Mouse (Mus musculus): ENCODE results near the gene Idi2. TPM values are rescaled to one million over a fixed set of nuclear protein-coding genes. Genes with fewer than 3 reads are reported as not detected.
"Not testable (repeated sequence)": the region's sequence is repeated elsewhere in the genome, so short reads cannot be mapped to it uniquely, and the experiment has no call there.

Idi2 gene
- total and polyA plus RNA-seq, 3 experiments, result 0.07 TPM; not detected in 2

- Histone ChIP-seq H3K27ac (ENCODE audit: control insufficient read depth, low read depth, low read length) (peak within 1 kb of the TSS; percentile 63), H3K36me3 (ENCODE audit: control insufficient read depth in 1 of 2, insufficient read depth in 2 of 2, low read length in 2 of 2) (peaks cover 17 to 35% of the 10 kb centered on the region in 2 experiments; a peak in 3 of 4 replicates), H3K4me3 (ENCODE audit: control insufficient read depth in 1 of 2, insufficient read depth in 1 of 2, low read depth in 2 of 2, low read length in 2 of 2) (peak within 1 kb of the TSS; percentile 73 to 83), H3K9me3 (replicated peaks; ENCODE audit: insufficient read depth, low read length) (no peaks in the 10 kb centered on the region), H3K27me3 (ENCODE audit: control insufficient read depth in 1 of 2, insufficient read depth in 2 of 2, low read length in 2 of 2) (no peaks in the 10 kb centered on the region), H3K79me2 (ENCODE audit: control insufficient read depth, insufficient read depth, low read length, poor library complexity) (peaks cover 39% of the 10 kb centered on the region), H3K4me1 (ENCODE audit: control insufficient read depth in 1 of 2, insufficient read depth in 2 of 2, low read length in 2 of 2) (peaks cover 13% of the 10 kb centered on the region in 2 experiments), H3K9ac (ENCODE audit: control insufficient read depth, low read depth, low read length, poor library complexity, severe bottlenecking) (peak within 1 kb of the TSS; percentile 87)
- TF ChIP-seq MXI1 (IDR thresholded peaks at IDR 0.05; ENCODE audit: low read depth, low read length) (peak; percentile 97), HCFC1 (IDR thresholded peaks at IDR 0.05; ENCODE audit: low read depth, low read length) (peak; percentile 93), TCF12 (IDR thresholded peaks at IDR 0.05; ENCODE audit: low read depth, low read length) (peak; percentile 55; the same call in 1 of the 2 replicates), MAX (IDR thresholded peaks at IDR 0.05; ENCODE audit: low read length) (peak; percentile 93), CTCF (IDR thresholded peaks at IDR 0.05 in 2 of 3, conservative IDR thresholded peaks at IDR 0.05 in 1 of 3; ENCODE audit: control insufficient read depth in 1 of 3, insufficient read depth in 1 of 3, low read depth in 2 of 3, low read length in 3 of 3, poor library complexity in 1 of 3, severe bottlenecking in 1 of 3) (peak; percentile 30 to 88 (median 84); a peak in 5 of 6 replicates), SMC3 (IDR thresholded peaks at IDR 0.05; ENCODE audit: low read depth, low read length) (peak; percentile 38), RCOR1 (IDR thresholded peaks at IDR 0.05; ENCODE audit: low read depth, low read length) (no peak; the same call in 1 of the 2 replicates), SIN3A (IDR thresholded peaks at IDR 0.05; ENCODE audit: low read length) (peak; percentile 94), ETS1 (IDR thresholded peaks at IDR 0.05; ENCODE audit: low read depth, low read length) (peak; percentile 60; the same call in 1 of the 2 replicates), NELFE (IDR thresholded peaks at IDR 0.05; ENCODE audit: low read depth, low read length) (peak; percentile 66), ZMIZ1 (IDR thresholded peaks at IDR 0.05; ENCODE audit: low read depth, low read length) (0 out of 2 replicates have a peak, but pooled peaks have one; percentile 7), UBTF (IDR thresholded peaks at IDR 0.05; ENCODE audit: borderline replicate concordance, insufficient read depth, low read depth, low read length) (no peak), CHD2 (IDR thresholded peaks at IDR 0.05; ENCODE audit: low read length) (no peak), EP300 (IDR thresholded peaks at IDR 0.05; ENCODE audit: low read depth in 1 of 2, low read length in 2 of 2) (peak in 1 of 2 experiments; percentile 35; a peak in 2 of 4 replicates), ZKSCAN1 (IDR thresholded peaks at IDR 0.05; ENCODE audit: low read depth, low read length) (no peak), TAL1 (IDR thresholded peaks at IDR 0.05; ENCODE audit: low read length) (no peak), MYB (IDR thresholded peaks at IDR 0.05; ENCODE audit: low read depth, low read length) (no peak), ELF1 (IDR thresholded peaks at IDR 0.05; ENCODE audit: low read depth, low read length) (peak; percentile 87), POLR2A (IDR thresholded peaks at IDR 0.05; ENCODE audit: control insufficient read depth in 1 of 2, insufficient read depth in 1 of 2, low read depth in 1 of 2, low read length in 2 of 2, poor library complexity in 1 of 2) (peak; percentile 54 to 92), POLR2AphosphoS2 (IDR thresholded peaks at IDR 0.05; ENCODE audit: low read length) (peak; percentile 75; the same call in 1 of the 2 replicates), TBP (IDR thresholded peaks at IDR 0.05; ENCODE audit: low read depth, low read length) (peak; percentile 79), MYC (IDR thresholded peaks at IDR 0.05; ENCODE audit: low read depth, low read length) (peak; percentile 99)
- peak; percentile 98 for DNase-seq (ENCODE audit: low read depth, low spot score)
These were observed 43.5 kb downstream of the Idi2 start, which contains the start of gene Gtpbp4 for GRCm38 (mm10) chr13:8995990-8996786. Gtpbp4 (minus strand) TSS chr13:8996083.

GRCm38 (mm10) chr13:8997221-8997620, 44.6 kb downstream of the Idi2 start:
- Histone ChIP-seq H3K4me1 (ENCODE audit: control insufficient read depth in 1 of 2, insufficient read depth in 2 of 2, low read length in 2 of 2) (peaks cover 13% of the 10 kb centered on the region in 2 experiments), H3K79me2 (ENCODE audit: control insufficient read depth, insufficient read depth, low read length, poor library complexity) (peaks cover 35% of the 10 kb centered on the region), H3K36me3 (ENCODE audit: control insufficient read depth in 1 of 2, insufficient read depth in 2 of 2, low read length in 2 of 2) (peaks cover 11 to 35% of the 10 kb centered on the region in 2 experiments; a peak in 3 of 4 replicates)
- H3K27me3 ChIP-seq (ENCODE audit: control insufficient read depth in 1 of 2, insufficient read depth in 2 of 2, low read length in 2 of 2); H3K9me3 ChIP-seq (replicated peaks; ENCODE audit: insufficient read depth, low read length); H3K27ac ChIP-seq (ENCODE audit: control insufficient read depth, low read depth, low read length); H3K9ac ChIP-seq (ENCODE audit: control insufficient read depth, low read depth, low read length, poor library complexity, severe bottlenecking); DNase-seq (ENCODE audit: low read depth, low spot score); H3K4me3 ChIP-seq (ENCODE audit: control insufficient read depth in 1 of 2, insufficient read depth in 1 of 2, low read depth in 2 of 2, low read length in 2 of 2): not testable (repeated sequence)
